Mouse (Mus musculus) spleen, adult 2 months (tissue): Measurements from ENCODE around the gene Atp23. TPM values are rescaled to one million over a fixed set of nuclear protein-coding genes. Genes with fewer than 3 reads are reported as not detected.

Source experiments
- DNase-seq, 2 experiments: peaks; one replicate each; pipeline versions ENCODE4 v3.0.0 to v3.0.0-alpha.2; 2012 to 2021; ENCODE audit warnings: low spot score in 2 of 2, low read depth in 1 of 2
- H3K27ac ChIP-seq: fragments of 200-500 bp; 2 replicates; pipeline ENCODE4 v1.5.1; 2012; ENCODE audit warnings: low read length, inconsistent platforms; ENCODE audit not compliant: insufficient read depth
- H3K27me3 ChIP-seq: fragments of 200-500 bp; 2 replicates; pipeline ENCODE4 v1.6.1; 2012; ENCODE audit warnings: mild to moderate bottlenecking, moderate library complexity, low read length, inconsistent platforms; ENCODE audit not compliant: control insufficient read depth, insufficient read depth
- H3K36me3 ChIP-seq: fragments of 200-500 bp; 2 replicates; pipeline ENCODE4 v1.6.1; 2012; ENCODE audit warnings: mild to moderate bottlenecking, low read length, inconsistent platforms; ENCODE audit not compliant: control insufficient read depth, insufficient read depth
- H3K4me1 ChIP-seq: fragments of 200-500 bp; 2 replicates; pipeline ENCODE4 v1.6.1; 2011; ENCODE audit warnings: inconsistent platforms; ENCODE audit not compliant: control insufficient read depth, insufficient read depth, insufficient read length
- H3K4me3 ChIP-seq: fragments of 200-500 bp; 2 replicates; pipeline ENCODE4 v1.5.1; 2011; ENCODE audit warnings: mild to moderate bottlenecking, inconsistent platforms; ENCODE audit not compliant: insufficient read depth, insufficient read length; ENCODE audit errors: extremely low read depth
- CTCF ChIP-seq: fragments of 200-500 bp; IDR thresholded peaks from 2 replicates; pipeline ENCODE4 v1.5.1; 2011; ENCODE audit warnings: mild to moderate bottlenecking, inconsistent platforms; ENCODE audit not compliant: insufficient read depth, insufficient read length, insufficient replicate concordance; ENCODE audit errors: extremely low read depth
- POLR2A ChIP-seq: fragments of 200-500 bp; IDR thresholded peaks from 2 replicates; pipeline ENCODE4 v1.6.1; 2011; ENCODE audit warnings: low read depth, low read length, inconsistent platforms
- WGBS: fragments of 180-500 bp; shearing (Covaris S2); methylation state at CpG from one replicate; pipeline ENCODE4 v1.1.7; 2018; 5-methylcytosine and 5-hydroxymethylcytosine counted together
- polyA plus RNA-seq: library from polyadenylated mRNA; depleted of rRNA; stranded (reverse); fragments of >200 nt; gene quantifications from 2 replicates; pipeline ENCODE4 v1.2.3, GENCODE M21; 2012

The Atp23 gene
- polyA plus RNA-seq, 1 experiment: 6.8 TPM

DNA sequence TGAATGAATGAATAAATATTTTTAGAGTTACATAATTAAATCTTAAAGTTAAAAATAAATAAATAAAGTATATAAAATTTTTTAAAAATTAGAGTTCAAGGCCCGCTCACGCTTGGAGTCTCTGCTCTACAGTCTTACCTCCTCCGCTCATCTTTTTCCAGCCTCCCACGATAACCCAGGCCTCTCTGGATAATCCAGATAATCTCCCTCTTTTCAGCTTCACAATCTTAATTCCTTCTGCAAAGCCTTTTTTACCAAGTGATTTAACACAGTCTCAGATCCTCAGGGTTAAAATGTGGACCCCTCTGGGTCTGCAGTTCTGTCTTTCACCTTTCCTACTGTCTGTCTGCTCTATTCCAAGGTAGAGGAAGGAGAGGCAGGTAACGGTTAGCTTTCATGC, 13.1 kb upstream of the Atp23 start:
- no peaks in the 10 kb centered on the region for H3K27me3 ChIP-seq
- DNase-seq: no peak
- 93% methylated on average over 5 of the region's 5 CpGs for WGBS
- no peaks in the 10 kb centered on the region for H3K36me3 ChIP-seq
- no peak for TF ChIP-seq CTCF
- no peak for TF ChIP-seq POLR2A
- no peaks in the 10 kb centered on the region for H3K4me1 ChIP-seq
- H3K4me3 ChIP-seq: no peak overlapping the region
- no peak overlapping the region for H3K27ac ChIP-seq

DNA sequence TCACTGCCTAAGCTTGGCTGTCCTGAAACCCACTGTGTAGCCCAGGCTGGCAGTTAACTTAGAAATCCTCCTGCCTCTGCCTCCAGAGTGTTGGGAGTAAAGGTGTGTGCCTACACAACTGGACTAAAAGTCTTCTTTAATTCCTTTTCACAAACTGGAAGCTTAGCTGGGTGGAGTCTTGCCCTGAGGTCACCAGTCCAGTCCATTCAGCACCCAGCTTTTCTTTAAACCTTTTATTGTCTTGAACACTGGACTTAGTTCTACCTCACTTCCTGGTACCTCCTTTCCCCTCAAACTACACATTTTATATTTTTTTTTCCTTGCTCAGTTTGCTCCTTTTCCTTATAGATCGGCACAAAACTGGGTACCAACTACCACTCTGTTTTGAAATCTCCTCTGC, 10.3 kb upstream of the Atp23 start:
- no peaks in the 10 kb centered on the region for H3K4me1 ChIP-seq
- WGBS: 77% methylated on average over 1 of the region's 1 CpGs
- no peak for DNase-seq
- no peaks in the 10 kb centered on the region for H3K36me3 ChIP-seq
- TF ChIP-seq POLR2A (no peak), CTCF (no peak)
- H3K27ac ChIP-seq: no peak overlapping the region
- H3K27me3 ChIP-seq: no peaks in the 10 kb centered on the region
- no peak overlapping the region for H3K4me3 ChIP-seq

DNA sequence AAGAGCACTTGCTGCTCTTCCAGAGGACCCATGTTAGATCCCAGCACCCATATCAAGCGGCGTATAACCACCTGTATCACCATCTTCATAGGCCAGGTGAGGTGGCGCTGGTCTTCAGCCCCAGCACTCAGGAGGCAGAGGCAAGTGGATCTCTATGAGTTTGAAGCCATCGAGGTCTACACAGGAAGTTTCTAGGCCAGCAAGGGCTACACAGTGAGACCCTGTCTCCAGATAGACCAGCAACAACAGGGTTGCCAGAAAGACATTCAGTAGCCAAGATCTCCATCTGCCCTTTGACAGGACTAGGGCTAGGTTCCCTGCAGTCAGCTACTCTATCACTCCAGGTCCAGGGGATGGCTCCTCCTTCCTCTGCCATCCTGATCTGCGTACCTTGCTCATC, 5.7 kb upstream of the Atp23 start:
- Histone ChIP-seq H3K27me3 (no peaks in the 10 kb centered on the region), H3K4me3 (no peak overlapping the region), H3K36me3 (no peaks in the 10 kb centered on the region), H3K27ac (no peak overlapping the region), H3K4me1 (no peaks in the 10 kb centered on the region)
- 94% methylated on average over 5 of the region's 5 CpGs for WGBS
- DNase-seq: no peak
- TF ChIP-seq POLR2A (no peak), CTCF (no peak)

DNA sequence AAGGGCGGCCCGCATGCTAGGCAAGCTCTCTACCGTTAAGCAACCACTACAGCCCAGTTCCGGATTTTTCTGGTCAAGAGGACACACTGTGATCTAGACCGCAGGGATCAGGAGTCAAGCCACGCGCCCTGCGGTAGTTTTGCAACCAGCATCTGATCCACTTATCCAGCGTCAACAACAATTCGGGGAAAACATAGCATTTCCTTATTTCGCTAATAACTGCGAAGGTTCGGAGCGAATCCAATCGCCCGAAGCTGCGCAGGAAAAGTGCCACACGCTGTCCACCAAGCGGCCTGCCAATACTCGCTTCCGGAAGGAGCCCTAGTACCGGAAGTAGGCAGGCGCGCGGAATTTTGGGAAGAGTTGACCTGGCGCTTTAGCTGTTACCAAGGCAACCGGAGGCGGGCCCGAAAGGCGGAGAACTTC, 4.5 kb upstream of the Atp23 start:
- peak overlapping the region; percentile 62 for H3K4me3 ChIP-seq
- H3K27ac ChIP-seq: peak overlapping the region; percentile 73
- no peaks in the 10 kb centered on the region for H3K27me3 ChIP-seq
- peak; percentile 52 to 85 for DNase-seq
- TF ChIP-seq POLR2A (peak; percentile 68), CTCF (no peak)
- no peaks in the 10 kb centered on the region for H3K36me3 ChIP-seq
- 1% methylated on average over 30 of the region's 30 CpGs for WGBS
- H3K4me1 ChIP-seq: 0 out of 2 replicates have a peak, but pooled peaks cover 2% of the 10 kb centered on the region

DNA sequence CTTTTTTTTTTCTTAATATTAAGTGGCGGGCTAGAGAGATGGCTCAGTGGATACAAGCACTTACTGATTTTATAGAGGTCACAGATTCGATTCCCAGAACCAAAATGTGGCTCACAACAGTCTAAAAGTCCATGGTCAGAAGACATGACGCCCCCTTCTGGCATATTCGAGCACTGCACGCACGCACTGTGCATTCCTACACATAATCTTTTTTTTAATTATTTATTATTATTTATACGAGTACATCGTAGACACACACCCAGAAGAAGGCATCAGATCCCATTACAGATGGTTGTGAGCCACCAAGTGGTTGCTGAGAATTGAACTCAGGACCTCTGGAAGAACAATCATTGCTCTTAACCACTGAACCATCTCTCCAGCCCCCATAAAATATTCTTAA, 3.9 kb upstream of the Atp23 start:
- no peak for DNase-seq
- H3K4me1 ChIP-seq: peaks cover 5% of the 10 kb centered on the region; the same call in 1 of the 2 replicates
- H3K4me3 ChIP-seq: no peak overlapping the region
- no peaks in the 10 kb centered on the region for H3K36me3 ChIP-seq
- H3K27ac ChIP-seq: no peak overlapping the region
- TF ChIP-seq POLR2A (no peak), CTCF (peak; percentile 2; the same call in 1 of the 2 replicates)
- no peaks in the 10 kb centered on the region for H3K27me3 ChIP-seq
- WGBS: 81% methylated on average over 8 of the region's 8 CpGs

DNA sequence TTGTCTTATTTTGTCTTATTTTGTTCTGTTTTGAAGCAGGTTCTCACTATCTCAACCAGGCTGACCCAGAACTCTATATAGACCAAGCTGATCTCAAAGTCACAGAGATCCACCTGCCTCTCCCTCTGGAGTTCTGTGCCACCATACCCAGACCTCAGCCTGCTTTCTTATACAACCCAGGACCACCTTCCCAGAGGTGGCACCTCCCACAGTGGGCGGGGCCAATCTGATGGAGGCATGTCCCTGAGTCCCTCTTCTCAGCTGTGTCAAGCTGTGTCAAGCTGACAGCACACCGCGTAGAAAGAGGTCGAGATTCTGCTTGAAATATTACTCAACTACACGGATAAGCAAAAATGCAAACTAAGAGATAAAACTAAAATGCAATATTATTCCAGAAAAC, 3.1 kb upstream of the Atp23 start:
- TF ChIP-seq POLR2A: no peak
- TF ChIP-seq CTCF: no peak
- Histone ChIP-seq H3K27me3 (no peaks in the 10 kb centered on the region), H3K4me1 (peaks cover 8% of the 10 kb centered on the region; the same call in 1 of the 2 replicates), H3K4me3 (no peak overlapping the region), H3K27ac (no peak overlapping the region), H3K36me3 (no peaks in the 10 kb centered on the region)
- 42% methylated on average over 5 of the region's 5 CpGs for WGBS
- DNase-seq: no peak

DNA sequence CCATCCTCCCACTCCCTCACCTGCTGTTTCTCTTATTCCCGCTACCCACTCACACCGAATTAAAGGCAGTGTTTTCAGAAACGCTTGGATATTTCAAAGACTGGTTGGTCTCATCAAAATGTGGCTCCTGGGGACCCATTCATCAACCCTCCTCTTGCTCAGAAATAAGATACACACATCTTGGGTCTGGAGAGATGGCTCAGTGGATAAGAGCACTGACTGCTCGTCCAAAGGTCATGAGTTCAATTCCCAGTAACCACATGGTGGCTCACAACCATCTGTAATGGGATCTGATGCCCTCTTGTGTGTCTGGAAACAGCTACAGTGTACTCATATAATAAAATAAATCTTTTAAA, 311 bp upstream of the Atp23 start:
- TF ChIP-seq POLR2A (no peak), CTCF (no peak)
- Histone ChIP-seq H3K36me3 (peaks cover 2% of the 10 kb centered on the region), H3K27me3 (no peaks in the 10 kb centered on the region), H3K4me3 (peak overlapping the region; percentile 72), H3K27ac (no peak overlapping the region), H3K4me1 (peaks cover 8% of the 10 kb centered on the region; the same call in 1 of the 2 replicates)
- 0% methylated on average over 4 of the region's 4 CpGs for WGBS
- DNase-seq: no peak
